Mouse (Mus musculus): ENCODE data around the gene Ipp. TPM values are rescaled to one million over a fixed set of nuclear protein-coding genes. Genes with fewer than 3 reads are reported as not detected.

Gene Ipp
- polyA plus RNA-seq, 1 experiment from 2014 or later, result 16.8 TPM

Other genes starting within 250 kb of the Ipp start
- 37.4 and 38.8 TPM in 2 replicates for gene Mast2, start 43.4 kb upstream of the Ipp start, polyA plus RNA-seq (2016; fragmentation: Nextera tagmentation; extraction: Ambion mirVana)
- gene Tmem69, start 48.4 kb downstream of the Ipp start, polyA plus RNA-seq (2016; fragmentation: Nextera tagmentation; extraction: Ambion mirVana), result 27.3 and 29.1 TPM in 2 replicates
- 27.3 and 32.0 TPM in 2 replicates for gene Gpbp1l1, start 50.1 kb downstream of the Ipp start, polyA plus RNA-seq (2016; fragmentation: Nextera tagmentation; extraction: Ambion mirVana)
- gene Ccdc17, start 89.1 kb downstream of the Ipp start, polyA plus RNA-seq (2016; fragmentation: Nextera tagmentation; extraction: Ambion mirVana), result 3.4 and 4.6 TPM in 2 replicates
- gene Nasp, start 120.4 kb downstream of the Ipp start, polyA plus RNA-seq (2016; fragmentation: Nextera tagmentation; extraction: Ambion mirVana), result 229 and 242 TPM in 2 replicates
- gene Akr1a1, start 144.1 kb downstream of the Ipp start, polyA plus RNA-seq (2016; fragmentation: Nextera tagmentation; extraction: Ambion mirVana), result 463 and 513 TPM in 2 replicates
- gene Prdx1, start 178.0 kb downstream of the Ipp start, polyA plus RNA-seq (2016; fragmentation: Nextera tagmentation; extraction: Ambion mirVana), result 740 and 818 TPM in 2 replicates
- gene Mmachc, start 200.9 kb downstream of the Ipp start, polyA plus RNA-seq (2016; fragmentation: Nextera tagmentation; extraction: Ambion mirVana), result 32.0 and 35.7 TPM in 2 replicates
- 27.6 and 28.9 TPM in 2 replicates for gene Ccdc163, start 201.0 kb downstream of the Ipp start, polyA plus RNA-seq (2016; fragmentation: Nextera tagmentation; extraction: Ambion mirVana)
- 5.3 and 5.7 TPM in 2 replicates for gene Tesk2, start 213.4 kb downstream of the Ipp start, polyA plus RNA-seq (2016; fragmentation: Nextera tagmentation; extraction: Ambion mirVana)

Data from midbrain, embryonic 12.5 days (tissue).